Mouse (Mus musculus): Measurements from ENCODE around the gene Wbp1. TPM values are rescaled to one million over a fixed set of nuclear protein-coding genes. Genes with fewer than 3 reads are reported as not detected.

Gene Wbp1
- total RNA-seq (2023): 41.6 TPM

GRCm38 (mm10) chr6:83120930-83121862, at the start of gene Wbp1:
TSS of gene Wbp1 (minus strand) at chr6:83121559.

DNA sequence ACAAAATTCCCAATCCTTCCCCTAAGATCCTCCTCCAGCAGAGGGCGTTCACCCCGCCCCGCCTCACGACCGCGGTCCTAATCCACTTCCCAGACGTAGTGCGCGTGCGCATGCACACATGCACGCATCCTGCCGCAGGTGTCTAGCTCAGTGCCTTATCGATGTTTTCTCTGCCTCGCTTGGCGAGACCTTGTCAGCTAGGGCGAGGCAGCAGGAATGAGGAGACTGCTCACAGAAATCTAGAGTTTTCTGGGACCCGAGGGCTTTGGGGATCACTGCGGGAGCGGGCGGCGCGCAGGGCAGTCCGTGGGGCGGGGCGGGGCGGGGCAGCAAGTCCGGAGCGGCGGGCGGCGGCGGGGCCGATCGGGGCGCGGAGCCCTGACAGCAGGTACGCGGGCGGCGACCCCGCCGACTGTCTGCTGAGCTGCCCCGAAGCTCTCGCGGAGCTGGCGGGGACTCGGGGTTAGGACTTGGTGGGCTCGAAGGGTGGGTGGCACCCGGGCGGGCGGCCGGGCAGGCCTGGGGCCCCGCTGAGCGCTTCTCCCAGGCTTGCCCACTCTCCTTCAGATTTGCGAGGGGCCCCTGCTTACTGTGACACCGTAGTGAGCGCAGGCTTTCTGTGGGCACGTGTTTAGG, 44.4 kb upstream of the Wbp1 start, which contains the start of gene Dctn1:
TSS of gene Dctn1 (plus strand) at position 314 of the 636 bp plus-strand sequence.

DNA sequence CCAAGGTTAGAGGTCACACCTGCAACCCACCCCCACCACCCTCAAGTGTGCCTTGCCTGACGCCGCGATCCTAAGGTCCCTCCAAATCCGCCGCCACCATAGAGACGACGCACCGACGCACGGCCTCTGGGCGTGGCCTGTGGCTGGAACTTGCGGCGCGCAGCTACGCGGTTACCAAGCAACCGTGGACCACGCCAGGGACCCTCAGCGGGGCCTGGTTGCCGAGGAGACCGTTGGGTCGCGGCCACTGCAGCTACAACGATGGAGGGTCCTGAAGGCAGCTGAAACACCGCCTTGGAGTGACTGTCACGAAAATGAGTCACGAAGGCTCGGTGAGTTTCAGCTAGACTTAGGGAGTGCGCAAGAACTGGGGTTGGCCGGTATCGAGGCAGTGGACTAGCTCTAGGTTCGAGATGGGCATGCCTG, 34.9 kb upstream of the Wbp1 start, which contains the start of the genes Wdr54 and 1700003E16Rik:
TSS of gene Wdr54 (minus strand) at position 139 of the 426 bp plus-strand sequence.
TSS of gene 1700003E16Rik (plus strand) at position 146 of the 426 bp plus-strand sequence.

GRCm38 (mm10) chr6:83134951-83135513, 13.7 kb upstream of the Wbp1 start, which contains the start of gene Rtkn:
TSS of gene Rtkn (plus strand) at chr6:83135463.

DNA sequence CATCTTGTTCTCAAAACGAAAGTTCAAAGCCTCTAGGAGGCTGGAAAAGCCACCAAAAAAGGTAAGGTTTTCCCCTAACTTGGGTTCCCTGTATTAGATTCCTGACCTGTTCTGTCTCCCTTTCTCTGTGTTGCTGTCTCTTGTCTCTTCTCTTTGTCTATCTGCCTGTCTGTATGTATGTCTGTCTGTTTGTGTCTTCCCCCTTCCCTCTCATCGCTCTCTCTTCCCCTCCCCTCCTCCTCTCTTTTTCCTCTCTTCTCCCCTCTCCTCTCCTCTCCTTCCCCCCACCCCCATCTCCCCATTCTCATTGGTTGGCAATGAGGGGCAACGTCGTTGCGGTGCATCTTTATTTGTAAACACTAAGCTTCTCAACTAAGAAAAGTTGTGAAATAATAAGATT, 4.0 kb upstream of the Wbp1 start, which contains the start of gene Ino80b:
TSS of gene Ino80b (minus strand) at position 101 of the 400 bp plus-strand sequence.

GRCm38 (mm10) chr6:83115011-83115671, 6.2 kb downstream of the Wbp1 start, which contains the start of gene Mogs:
TSS of gene Mogs (plus strand) at chr6:83115496.

GRCm38 (mm10) chr6:83108762-83109668, 12.3 kb downstream of the Wbp1 start, which contains the start of gene Mrpl53:
TSS of gene Mrpl53 (plus strand) at chr6:83109040.

GRCm38 (mm10) chr6:83101316-83101687, 20.1 kb downstream of the Wbp1 start, which contains the start of the genes Ccdc142 and Gm42688:
TSS of gene Ccdc142 (plus strand) at chr6:83101601.
TSS of gene Gm42688 (plus strand) at chr6:83101617.

GRCm38 (mm10) chr6:83086121-83087035, 35.0 kb downstream of the Wbp1 start, which contains the start of gene Lbx2:
TSS of gene Lbx2 (plus strand) at chr6:83086367.

DNA sequence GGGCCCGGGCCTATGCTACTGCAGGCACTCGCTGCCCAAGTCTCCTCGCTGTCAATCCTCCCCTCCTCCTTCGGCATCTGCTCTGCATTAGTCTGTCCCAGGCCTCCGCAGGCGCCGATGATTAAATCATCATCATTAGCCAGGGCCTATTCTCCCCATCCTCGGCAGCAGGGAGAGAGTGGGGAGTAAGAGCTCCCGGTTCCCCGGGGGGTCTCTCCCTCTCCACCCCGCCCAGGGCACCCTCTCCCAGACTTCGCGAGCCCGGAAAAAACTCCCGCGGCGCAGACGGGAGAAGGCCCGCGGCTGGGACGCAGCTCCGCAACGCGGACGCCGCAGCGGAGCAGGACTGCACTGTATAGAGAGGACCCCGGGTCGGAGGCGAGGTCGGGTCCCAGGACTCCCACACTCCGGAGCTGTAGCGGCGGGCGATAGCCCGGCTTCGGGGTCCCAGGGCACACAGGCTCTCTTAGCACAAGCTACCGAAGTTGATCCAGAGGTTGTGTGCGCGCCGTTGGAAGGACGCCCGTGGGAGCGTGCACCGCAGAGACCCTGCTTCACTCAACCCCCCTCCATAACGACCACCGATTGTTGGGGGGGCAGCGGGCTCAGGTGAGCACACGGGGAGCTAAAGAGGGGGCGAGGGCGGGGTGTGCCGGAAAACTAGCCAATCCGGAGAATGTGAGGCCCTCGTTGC, 43.6 kb downstream of the Wbp1 start, which contains the start of gene Pcgf1:
TSS of gene Pcgf1 (plus strand) at position 240 of the 694 bp plus-strand sequence.

GRCm38 (mm10) chr6:83070247-83070310, 51.3 kb downstream of the Wbp1 start, which contains the start of gene Tlx2:
TSS of gene Tlx2 (minus strand) at chr6:83070293.

Other genes starting within 250 kb of the Wbp1 start
- 21.0 TPM for gene Sema4f, start 181.8 kb downstream of the Wbp1 start, total RNA-seq (2023)
- gene M1ap, start 174.7 kb downstream of the Wbp1 start, total RNA-seq (2023): not detected
- gene Dok1, start 88.1 kb downstream of the Wbp1 start, total RNA-seq (2023): 15.5 TPM
- 1.2 TPM for gene Loxl3, start 87.4 kb downstream of the Wbp1 start, total RNA-seq (2023)
- 383 TPM for gene Aup1, start 67.0 kb downstream of the Wbp1 start, total RNA-seq (2023)
- gene Htra2, start 66.3 kb downstream of the Wbp1 start, total RNA-seq (2023): 34.5 TPM
- gene Dqx1, start 63.7 kb downstream of the Wbp1 start, total RNA-seq (2023): 15.3 TPM
- not detected for gene Tlx2, start 51.3 kb downstream of the Wbp1 start, total RNA-seq (2023)
- gene Pcgf1, start 43.7 kb downstream of the Wbp1 start, total RNA-seq (2023): 28.6 TPM
- not detected for gene Lbx2, start 35.2 kb downstream of the Wbp1 start, total RNA-seq (2023)
- 12.8 TPM for gene Ccdc142, start 20.0 kb downstream of the Wbp1 start, total RNA-seq (2023)
- 8.3 TPM for gene Gm42688, start 19.9 kb downstream of the Wbp1 start, total RNA-seq (2023)
- 28.2 TPM for gene Mrpl53, start 12.5 kb downstream of the Wbp1 start, total RNA-seq (2023)
- 34.1 TPM for gene Mogs, start 6.1 kb downstream of the Wbp1 start, total RNA-seq (2023)
- 28.5 TPM for gene Ino80b, start 3.9 kb upstream of the Wbp1 start, total RNA-seq (2023)
- gene Rtkn, start 13.9 kb upstream of the Wbp1 start, total RNA-seq (2023): not detected
- gene Wdr54, start 34.8 kb upstream of the Wbp1 start, total RNA-seq (2023): 0.53 TPM
- gene 1700003E16Rik, start 34.8 kb upstream of the Wbp1 start, total RNA-seq (2023): not detected
- gene Dctn1, start 44.4 kb upstream of the Wbp1 start, total RNA-seq (2023): 127 TPM
- not detected for gene Slc4a5, start 98.3 kb upstream of the Wbp1 start, total RNA-seq (2023)
- 48.9 TPM for gene Mthfd2, start 204.3 kb upstream of the Wbp1 start, total RNA-seq (2023)
- gene Mob1a, start 204.5 kb upstream of the Wbp1 start, total RNA-seq (2023): 97.1 TPM
- 28.4 TPM for gene Bola3, start 227.6 kb upstream of the Wbp1 start, total RNA-seq (2023)